Mouse (Mus musculus): ENCODE results near the gene Nr1d2. TPM values are rescaled to one million over a fixed set of nuclear protein-coding genes. Genes with fewer than 3 reads are reported as not detected.

Nr1d2 gene
- polyA plus RNA-seq (2014; fragmentation: Illumina TruSeq; extraction: RNeasy Lipid Tissue Mini Kit (QIAGEN cat#74804); ENCODE audit: low read depth, low replicate concordance): 79.4 TPM

GRCm38 (mm10) chr14:18238750-18239731, at the start of gene Nr1d2:
Gene Nr1d2, minus strand, starts transcription at chr14:18239127.

DNA sequence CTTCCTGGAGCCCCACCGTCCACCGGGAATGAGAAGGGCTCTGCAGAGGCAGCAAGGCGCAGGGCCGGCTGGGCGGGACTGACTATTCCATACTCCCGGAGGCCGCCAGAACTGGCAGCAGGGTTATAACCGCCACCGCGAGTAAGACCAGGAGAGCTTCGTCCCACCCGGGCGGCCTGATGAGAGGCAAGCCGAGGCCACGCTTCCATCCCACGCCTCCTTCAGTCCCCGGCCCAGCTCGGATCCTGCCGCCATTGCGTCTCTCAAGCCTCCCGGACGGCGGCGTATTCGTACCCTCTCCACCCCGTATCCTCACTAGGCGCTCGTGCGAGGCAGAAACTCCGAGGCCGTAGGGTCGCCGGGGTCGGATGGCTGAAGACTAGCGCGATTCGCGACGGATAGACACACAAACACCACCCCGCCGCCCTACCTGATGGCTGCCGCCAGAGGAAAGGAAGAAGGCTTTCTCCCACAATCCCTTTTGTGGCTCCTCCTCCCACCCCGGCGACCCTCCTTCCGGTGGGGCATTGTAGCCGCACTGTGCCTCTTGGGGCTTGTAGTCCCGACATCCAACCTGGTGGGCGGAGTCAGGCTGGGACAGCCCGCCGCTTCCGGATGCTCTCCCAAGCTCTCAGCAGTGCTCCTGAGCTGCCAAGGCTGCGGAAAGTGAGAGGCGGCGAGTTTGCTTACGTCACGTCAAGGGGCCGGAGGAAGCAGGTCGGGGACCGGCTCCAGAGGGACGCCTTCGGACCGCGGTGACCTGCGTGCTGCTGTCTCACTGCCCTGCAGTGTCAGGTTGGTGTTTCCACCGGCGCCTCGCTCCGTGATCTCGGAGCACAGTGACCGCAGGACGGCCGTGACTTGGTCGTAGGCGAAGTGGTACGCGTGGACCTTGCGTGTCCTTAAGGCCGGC, 31.9 kb upstream of the Nr1d2 start, which contains the start of the genes Nkiras1 and Rpl15:
Gene Nkiras1, plus strand, starts transcription at position 608 of the 913 bp plus-strand sequence.
Gene Rpl15, minus strand, starts transcription at position 863 of the 913 bp plus-strand sequence.

Other genes starting within 250 kb of the Nr1d2 start
- gene Nkiras1, start 32.0 kb upstream of the Nr1d2 start, polyA plus RNA-seq (2014; fragmentation: Illumina TruSeq; extraction: RNeasy Lipid Tissue Mini Kit (QIAGEN cat#74804); ENCODE audit: low read depth, low replicate concordance): 35.7 TPM
- 206 TPM for gene Rpl15, start 32.3 kb upstream of the Nr1d2 start, polyA plus RNA-seq (2014; fragmentation: Illumina TruSeq; extraction: RNeasy Lipid Tissue Mini Kit (QIAGEN cat#74804); ENCODE audit: low read depth, low replicate concordance)
- 259 TPM for gene Ube2e1, start 92.7 kb upstream of the Nr1d2 start, polyA plus RNA-seq (2014; fragmentation: Illumina TruSeq; extraction: RNeasy Lipid Tissue Mini Kit (QIAGEN cat#74804); ENCODE audit: low read depth, low replicate concordance)

Data from kidney, adult 10 weeks (tissue).